Mouse (Mus musculus) embryonic facial prominence, embryonic 13.5 days (tissue): Measurements from ENCODE around the gene Col9a2. TPM values are rescaled to one million over a fixed set of nuclear protein-coding genes. Genes with fewer than 3 reads are reported as not detected.

Experiments
- ATAC-seq: fragments of 200-750 bp; cut with Nextera tagmentation; 2 replicates; pipeline ENCODE4 v1.8.0; 2017; ENCODE audit warnings: low read depth; ENCODE audit not compliant: insufficient number of reproducible peaks, insufficient read depth, low FRiP score, low TSS enrichment
- H3K27ac ChIP-seq: fragments of 300-500 bp; sonication (generic); 2 replicates; pipeline ENCODE4 v1.5.1; 2015; ENCODE audit warnings: moderate library complexity, mild to moderate bottlenecking, inconsistent platforms
- H3K27me3 ChIP-seq: fragments of 300-500 bp; sonication (generic); 2 replicates; pipeline ENCODE4 v1.6.1; 2015; ENCODE audit warnings: mild to moderate bottlenecking, inconsistent platforms
- H3K36me3 ChIP-seq: fragments of 300-500 bp; sonication (generic); 2 replicates; pipeline ENCODE4 v1.6.1; 2015; ENCODE audit warnings: mild to moderate bottlenecking, inconsistent platforms
- H3K4me1 ChIP-seq: fragments of 300-500 bp; sonication (generic); 2 replicates; pipeline ENCODE4 v1.6.1; 2015; ENCODE audit warnings: inconsistent platforms
- H3K4me2 ChIP-seq: fragments of 300-500 bp; sonication (generic); 2 replicates; pipeline ENCODE4 v1.6.1; 2015; ENCODE audit warnings: moderate library complexity, mild to moderate bottlenecking, inconsistent platforms
- H3K4me3 ChIP-seq: fragments of 300-500 bp; sonication (generic); 2 replicates; pipeline ENCODE4 v1.5.1; 2015; ENCODE audit warnings: mild to moderate bottlenecking, inconsistent platforms
- H3K9ac ChIP-seq: fragments of 300-500 bp; sonication (generic); 2 replicates; pipeline ENCODE4 v1.6.1; 2015; ENCODE audit warnings: mild to moderate bottlenecking, inconsistent platforms
- H3K9me3 ChIP-seq: fragments of 300-500 bp; sonication (generic); 2 replicates; pipeline ENCODE4 v1.6.1; 2016; ENCODE audit warnings: inconsistent platforms
- WGBS: fragments of 180-500 bp; shearing (Covaris S2); methylation state at CpG from one replicate; pipeline ENCODE4 v1.1.7; 2015; ENCODE audit warnings: mixed read lengths; 5-methylcytosine and 5-hydroxymethylcytosine counted together
- polyA plus RNA-seq: library from polyadenylated mRNA; unstranded; fragments of >200 nt; fragmentation: Nextera tagmentation; extraction: Ambion mirVana; gene quantifications from 2 replicates; pipeline ENCODE4 v1.2.1, GENCODE M21; 2015

Col9a2 gene
- polyA plus RNA-seq, 1 experiment from 2014 or later = 57.5 TPM

DNA sequence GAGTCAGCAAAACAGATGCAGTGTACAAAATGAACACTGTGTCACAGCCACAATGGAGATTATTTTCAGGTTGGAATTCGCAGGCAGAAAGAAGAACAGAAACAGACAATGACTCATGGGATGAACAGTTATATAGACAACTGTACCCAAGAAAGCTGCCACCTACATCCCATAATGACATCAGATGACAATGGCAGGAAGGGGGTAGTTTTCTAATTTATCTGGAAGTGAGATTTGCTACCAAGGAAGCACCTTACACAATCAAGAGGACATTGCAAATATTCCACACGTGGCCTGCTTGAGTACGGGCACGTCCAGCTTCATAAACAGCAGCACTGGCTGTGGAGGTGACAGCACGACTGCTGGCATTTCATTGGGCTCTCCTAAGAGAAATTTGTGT, 30.0 kb upstream of the Col9a2 start:
- H3K9me3 ChIP-seq = no peaks in the 10 kb centered on the region
- ATAC-seq = no peak
- WGBS = 86% methylated on average over 5 of the region's 5 CpGs

DNA sequence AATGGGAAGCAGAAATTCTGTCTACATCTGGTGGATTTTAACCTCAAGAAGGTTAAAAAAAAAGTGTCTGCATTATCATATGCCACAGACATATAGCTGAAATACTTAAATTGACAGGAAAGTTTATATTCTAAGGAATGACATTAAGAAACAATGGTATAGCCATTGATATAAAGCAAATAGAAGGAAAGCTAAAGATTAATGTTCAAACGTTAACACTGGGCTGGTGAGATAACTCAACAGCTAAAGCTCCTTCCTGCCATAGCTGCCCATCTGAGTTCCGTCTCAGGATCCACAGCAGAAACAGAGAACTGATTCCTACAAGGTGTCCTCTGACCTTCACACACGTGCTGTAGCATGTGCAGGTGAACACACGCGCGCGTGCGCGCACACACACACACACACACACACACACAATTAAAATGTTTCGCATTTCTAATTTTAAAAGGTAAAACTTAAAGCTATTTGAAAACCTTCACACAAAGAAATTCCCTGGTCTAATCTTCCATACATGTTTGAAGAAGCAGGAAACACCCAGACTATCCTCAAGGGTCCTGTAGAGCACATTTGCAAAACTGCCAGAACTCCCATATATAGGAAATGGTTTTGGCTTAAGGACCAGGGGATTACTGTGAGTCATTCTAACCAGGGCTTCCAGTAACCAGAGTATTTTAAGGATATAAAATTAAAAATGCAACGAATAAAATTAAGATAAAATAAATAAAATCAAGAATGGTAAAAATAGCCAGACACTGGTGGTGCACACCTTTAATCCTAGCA, 28.2 kb upstream of the Col9a2 start:
- Histone ChIP-seq H3K4me2 (no peak overlapping the region), H3K4me1 (peaks cover 7% of the 10 kb centered on the region), H3K36me3 (no peaks in the 10 kb centered on the region), H3K27ac (no peak overlapping the region), H3K27me3 (no peaks in the 10 kb centered on the region), H3K9ac (no peak overlapping the region), H3K4me3 (no peak overlapping the region), H3K9me3 (no peaks in the 10 kb centered on the region)
- 88% methylated on average over 11 of the region's 11 CpGs for WGBS
- no peak for ATAC-seq

More for the DNA sequence above, 30.0 kb upstream of the Col9a2 start:
- Histone ChIP-seq H3K9ac (no peak overlapping the region), H3K4me1 (peaks cover 2% of the 10 kb centered on the region; the same call in 1 of the 2 replicates), H3K27ac (no peak overlapping the region), H3K27me3 (no peaks in the 10 kb centered on the region), H3K4me2 (no peak overlapping the region), H3K4me3 (no peak overlapping the region), H3K36me3 (no peaks in the 10 kb centered on the region)

DNA sequence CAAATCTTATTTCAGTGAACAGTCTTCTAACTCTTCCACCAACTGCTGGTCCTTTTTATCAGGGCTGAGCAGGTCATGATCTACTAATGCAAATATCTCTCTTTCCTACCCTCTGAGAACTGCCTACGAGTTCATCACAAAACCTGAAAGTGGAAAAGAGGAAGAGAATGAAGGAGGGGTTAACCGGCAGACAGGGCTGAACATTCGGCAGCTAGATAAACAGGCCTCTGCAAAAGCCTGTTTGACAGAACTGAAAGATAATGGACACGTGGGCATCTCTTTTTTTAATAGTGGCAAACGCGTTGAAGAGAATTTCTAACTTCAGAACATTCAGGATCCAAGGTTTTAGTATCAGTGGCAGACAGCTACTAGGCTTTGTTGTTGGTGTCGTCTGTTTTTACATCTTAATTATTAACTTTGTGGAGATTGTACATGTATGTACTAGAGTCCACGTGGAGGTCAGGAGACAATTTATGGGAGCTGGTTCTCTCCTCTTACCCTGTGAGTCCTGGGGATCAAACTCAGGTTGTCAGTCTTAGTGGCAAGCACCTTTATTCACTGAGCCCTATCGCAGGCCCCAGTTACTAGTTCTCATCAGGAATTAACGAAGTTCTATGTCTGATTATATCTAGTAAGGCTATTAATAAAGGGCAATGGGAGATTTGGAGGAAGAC, 24.5 kb upstream of the Col9a2 start:
- no peak overlapping the region for H3K9ac ChIP-seq
- no peak overlapping the region for H3K27ac ChIP-seq
- no peak overlapping the region for H3K4me2 ChIP-seq
- no peak for ATAC-seq
- WGBS = 85% methylated on average over 10 of the region's 10 CpGs
- no peaks in the 10 kb centered on the region for H3K27me3 ChIP-seq
- H3K36me3 ChIP-seq = no peaks in the 10 kb centered on the region
- no peaks in the 10 kb centered on the region for H3K9me3 ChIP-seq
- no peak overlapping the region for H3K4me3 ChIP-seq
- peaks cover 15% of the 10 kb centered on the region for H3K4me1 ChIP-seq

DNA sequence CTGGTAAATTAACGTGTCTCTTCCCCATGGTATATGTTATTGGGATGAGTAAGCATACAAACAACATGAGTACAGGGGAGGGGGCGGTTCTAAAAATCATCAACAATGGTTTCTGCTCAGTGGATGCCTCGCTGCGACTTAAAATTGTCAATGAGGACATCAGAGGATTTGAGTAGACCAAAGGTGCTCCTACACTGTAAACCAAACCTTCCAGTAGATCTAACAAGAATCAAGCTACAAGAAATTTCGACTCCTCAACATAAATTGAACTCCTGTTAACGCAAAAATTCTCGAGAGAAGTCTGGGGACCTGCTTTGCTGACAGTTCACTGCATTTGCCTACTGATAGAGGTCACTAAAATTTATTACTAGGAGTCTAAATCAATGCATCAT, 23.9 kb upstream of the Col9a2 start:
- Histone ChIP-seq H3K4me2 (peak overlapping the region; percentile 91), H3K9ac (no peak overlapping the region), H3K27ac (no peak overlapping the region), H3K4me1 (peaks cover 15% of the 10 kb centered on the region), H3K36me3 (no peaks in the 10 kb centered on the region), H3K4me3 (no peak overlapping the region), H3K27me3 (no peaks in the 10 kb centered on the region), H3K9me3 (no peaks in the 10 kb centered on the region)
- no peak for ATAC-seq
- 84% methylated on average over 7 of the region's 7 CpGs for WGBS

DNA sequence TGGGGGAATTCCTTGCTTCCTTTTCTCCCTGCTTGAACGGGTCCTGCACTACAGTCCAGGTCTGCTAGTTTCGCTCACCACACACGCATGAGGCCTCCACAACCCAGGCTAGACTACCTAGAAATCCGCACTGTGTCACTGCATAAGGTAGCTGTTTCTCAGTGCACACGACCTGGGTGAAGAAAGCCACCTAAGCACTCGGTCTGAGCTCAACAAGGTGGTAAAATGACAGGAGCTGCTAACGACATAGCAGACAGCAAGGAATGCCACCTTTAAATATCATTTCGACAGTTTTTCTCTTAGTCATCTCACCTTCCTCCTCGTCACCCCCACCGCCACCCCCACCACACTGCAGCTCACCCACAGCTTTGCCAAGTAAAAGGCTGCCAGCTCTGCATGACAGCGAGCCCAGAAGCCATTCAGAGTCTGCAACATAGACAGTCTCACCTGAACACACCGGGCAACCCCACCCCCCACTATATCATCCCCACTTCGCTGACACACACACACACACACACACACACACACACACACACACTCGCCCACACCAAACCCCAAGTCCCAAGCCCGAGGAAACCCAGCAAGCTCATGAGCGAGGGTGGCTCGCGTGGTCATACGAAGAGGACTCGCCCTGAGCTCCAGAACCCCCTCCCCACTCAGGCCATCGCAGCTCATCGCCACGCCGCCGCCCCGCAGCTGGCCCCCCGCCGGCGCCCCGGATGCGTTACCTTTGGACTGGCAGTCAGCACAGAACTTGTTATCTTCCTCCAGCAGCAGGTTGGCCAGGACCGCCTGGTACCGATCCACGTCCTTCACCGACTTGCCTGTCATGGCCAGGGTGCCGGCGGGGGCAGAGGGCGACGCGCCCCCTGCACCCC, 22.9 kb upstream of the Col9a2 start:
- H3K4me1 ChIP-seq = peaks cover 15% of the 10 kb centered on the region
- H3K9ac ChIP-seq = peak overlapping the region; percentile 84
- H3K4me2 ChIP-seq = peak overlapping the region; percentile 91
- no peaks in the 10 kb centered on the region for H3K27me3 ChIP-seq
- no peaks in the 10 kb centered on the region for H3K36me3 ChIP-seq
- ATAC-seq = no peak; the same call in 1 of the 2 replicates
- 6% methylated on average over 40 of the region's 40 CpGs for WGBS
- peak overlapping the region; percentile 62; the same call in 1 of the 2 replicates for H3K27ac ChIP-seq
- H3K4me3 ChIP-seq = peak overlapping the region; percentile 94
- no peaks in the 10 kb centered on the region for H3K9me3 ChIP-seq

DNA sequence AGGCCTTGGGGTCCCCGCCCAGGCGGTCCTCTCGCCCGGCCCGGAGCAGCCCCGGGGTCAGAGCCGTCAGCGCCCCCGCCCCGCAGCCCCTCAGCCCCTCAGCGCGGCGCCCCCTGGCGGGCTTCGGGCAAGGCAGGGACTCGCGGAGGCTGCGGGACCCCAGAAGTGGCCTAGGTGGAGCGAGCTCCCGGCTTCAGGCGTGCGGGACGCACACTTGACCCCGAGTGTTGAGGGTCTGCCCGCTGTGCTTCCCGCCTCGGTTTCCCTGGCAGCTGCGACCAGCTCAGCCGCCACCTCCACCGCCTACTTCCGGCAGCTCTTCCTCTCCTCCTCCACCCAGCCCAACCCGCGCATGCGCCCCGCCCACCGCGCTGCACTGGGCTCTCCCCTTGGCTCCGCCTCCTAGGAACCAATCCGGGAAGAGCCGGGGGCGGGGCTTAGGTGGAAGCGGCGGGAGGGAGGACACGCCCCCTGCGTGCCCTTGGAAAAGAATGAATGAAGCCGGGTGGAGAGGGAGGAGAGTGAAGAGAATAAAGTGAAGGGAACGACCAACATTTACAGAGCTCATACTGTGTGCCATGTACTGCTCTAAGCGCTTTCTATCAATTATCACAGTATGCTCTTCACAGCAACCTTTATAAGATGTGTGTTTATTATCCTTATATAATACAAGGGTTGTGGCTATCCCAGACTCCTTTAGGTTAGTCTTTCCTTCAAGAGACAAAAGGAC, 22.1 kb upstream of the Col9a2 start, which contains the start of gene Smap2:
Gene Smap2 (minus strand): TSS at position 320 of the 730 bp plus-strand sequence.
- under 1% methylated on average over 48 of the region's 48 CpGs for WGBS
- peak; percentile 97 for ATAC-seq

DNA sequence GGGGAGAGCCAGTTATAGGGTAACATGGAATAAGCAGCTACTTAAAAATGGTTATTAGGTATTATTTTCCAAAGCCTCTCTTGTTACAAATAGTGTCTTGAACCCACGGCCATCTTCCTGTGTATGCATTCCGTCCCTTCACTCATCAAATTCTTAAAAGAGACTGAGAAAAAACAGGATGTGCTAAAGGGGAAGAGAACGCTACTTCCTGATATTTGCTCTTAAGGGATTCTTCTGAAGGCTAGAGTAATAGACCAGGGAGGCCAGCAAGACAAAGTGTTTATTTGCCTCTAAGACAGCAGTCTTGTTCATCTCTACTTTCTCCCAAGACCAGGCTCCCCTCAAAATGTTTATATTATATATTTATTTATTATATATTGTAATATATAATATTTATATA, 20.9 kb upstream of the Col9a2 start:
- no peak overlapping the region for H3K27ac ChIP-seq
- H3K4me1 ChIP-seq = peaks cover 15% of the 10 kb centered on the region
- H3K9ac ChIP-seq = no peak overlapping the region
- no peak overlapping the region for H3K4me3 ChIP-seq
- H3K4me2 ChIP-seq = no peak overlapping the region
- no peaks in the 10 kb centered on the region for H3K9me3 ChIP-seq
- H3K27me3 ChIP-seq = no peaks in the 10 kb centered on the region
- ATAC-seq = no peak
- WGBS = 81% methylated on average over 3 of the region's 3 CpGs
- H3K36me3 ChIP-seq = no peaks in the 10 kb centered on the region

More for the DNA sequence above, 22.1 kb upstream of the Col9a2 start, which contains the start of gene Smap2:
- H3K27me3 ChIP-seq = no peaks in the 10 kb centered on the region
- H3K4me2 ChIP-seq = peak within 1 kb of the TSS; percentile 91
- H3K27ac ChIP-seq = peak within 1 kb of the TSS; percentile 62
- peaks cover 15% of the 10 kb centered on the region for H3K4me1 ChIP-seq
- no peaks in the 10 kb centered on the region for H3K36me3 ChIP-seq
- peak within 1 kb of the TSS; percentile 84 for H3K9ac ChIP-seq
- H3K4me3 ChIP-seq = peak within 1 kb of the TSS; percentile 94
- H3K9me3 ChIP-seq = no peaks in the 10 kb centered on the region

DNA sequence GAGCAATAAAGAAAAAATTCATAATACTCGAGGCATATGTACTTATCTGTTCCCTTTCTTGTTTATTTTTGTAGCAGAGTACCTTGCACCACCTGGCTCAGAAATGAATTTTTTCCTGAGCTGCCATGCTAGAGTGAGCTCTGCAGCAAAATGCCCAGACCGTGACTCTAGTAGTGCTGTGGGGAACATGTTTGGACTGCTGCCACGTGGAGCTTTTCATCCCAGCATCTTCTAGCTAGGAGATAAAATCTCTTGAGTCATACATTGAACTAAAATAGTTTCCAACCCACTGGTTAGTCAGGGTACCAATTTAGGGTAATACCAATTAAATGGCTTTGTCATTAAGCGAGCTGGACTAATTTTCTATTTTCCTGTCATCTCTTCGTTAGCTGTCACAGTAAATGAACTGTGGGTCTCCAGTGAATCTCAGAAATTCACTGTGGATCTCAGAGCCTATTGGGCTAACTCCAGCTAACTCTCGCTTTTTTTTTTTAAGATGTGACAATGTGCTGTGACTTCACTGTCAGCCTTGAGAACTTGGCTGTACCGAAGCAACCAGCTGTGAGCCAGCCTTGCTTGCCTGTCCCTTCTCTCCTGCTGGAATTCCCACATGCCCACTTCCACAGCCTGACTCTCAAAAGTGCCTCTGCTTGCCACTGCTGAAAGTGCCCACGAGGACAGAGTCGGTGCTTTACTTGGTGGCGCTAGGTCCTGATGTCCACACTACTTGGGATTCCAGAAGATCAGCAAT, 19.0 kb upstream of the Col9a2 start:
- no peak overlapping the region for H3K27ac ChIP-seq
- H3K9me3 ChIP-seq = no peaks in the 10 kb centered on the region
- H3K4me2 ChIP-seq = no peak overlapping the region
- no peak for ATAC-seq
- H3K36me3 ChIP-seq = no peaks in the 10 kb centered on the region
- peaks cover 11% of the 10 kb centered on the region for H3K4me1 ChIP-seq
- WGBS = 67% methylated on average over 10 of the region's 10 CpGs
- no peak overlapping the region for H3K9ac ChIP-seq
- no peak overlapping the region for H3K4me3 ChIP-seq
- H3K27me3 ChIP-seq = no peaks in the 10 kb centered on the region

DNA sequence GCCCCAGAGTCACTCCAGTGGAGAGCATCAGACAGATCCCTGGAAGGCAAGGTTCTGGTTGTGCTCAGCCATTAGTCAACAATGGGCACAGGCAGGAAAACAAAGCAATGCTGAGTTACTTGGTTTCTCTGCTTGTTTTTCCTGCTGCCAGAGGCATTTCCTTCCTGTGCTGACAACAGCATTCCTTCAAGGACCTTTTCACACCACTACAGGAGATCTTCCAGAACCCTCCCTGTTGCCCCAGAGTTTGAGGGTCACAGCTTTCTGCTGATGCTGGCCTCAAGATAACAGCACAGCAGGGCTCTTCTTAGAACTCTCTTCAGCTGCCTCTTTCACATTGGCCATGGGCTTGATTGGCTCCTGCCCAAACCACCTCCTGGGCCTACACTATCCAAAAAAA, 17.3 kb upstream of the Col9a2 start:
- Histone ChIP-seq H3K4me1 (peaks cover 4% of the 10 kb centered on the region; the same call in 1 of the 2 replicates), H3K4me3 (no peak overlapping the region), H3K27me3 (no peaks in the 10 kb centered on the region), H3K9me3 (no peaks in the 10 kb centered on the region), H3K4me2 (no peak overlapping the region), H3K9ac (no peak overlapping the region), H3K36me3 (no peaks in the 10 kb centered on the region), H3K27ac (no peak overlapping the region)
- ATAC-seq = no peak

DNA sequence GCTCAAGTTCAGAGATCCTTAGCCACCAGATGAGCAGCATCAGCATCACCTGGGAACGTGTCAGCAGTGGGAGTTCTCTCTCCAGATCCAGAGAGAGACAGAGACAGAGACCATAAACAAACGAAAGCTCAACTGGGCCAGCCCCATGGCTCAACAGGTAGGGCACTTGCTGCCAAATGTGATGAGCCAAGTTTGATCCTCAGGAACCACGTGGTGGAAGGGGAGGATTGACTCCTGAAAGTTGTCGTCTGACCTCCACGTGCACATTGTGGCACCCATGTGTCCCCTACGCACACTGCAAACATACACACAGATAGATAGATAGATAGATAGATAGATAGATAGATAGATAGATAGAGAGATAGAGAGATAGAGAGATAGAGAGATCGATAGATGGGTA, 15.7 kb upstream of the Col9a2 start:
- whole genome bisulfite sequencing = 85% methylated on average over 7 of the region's 7 CpGs
- ATAC-seq = no peak
- Histone ChIP-seq H3K4me1 (no peaks in the 10 kb centered on the region), H3K9ac (no peak overlapping the region), H3K27me3 (no peaks in the 10 kb centered on the region), H3K9me3 (no peaks in the 10 kb centered on the region), H3K4me2 (no peak overlapping the region), H3K4me3 (no peak overlapping the region), H3K36me3 (no peaks in the 10 kb centered on the region), H3K27ac (no peak overlapping the region)
